Mouse (Mus musculus): ENCODE results near the gene Olfr821. TPM values are rescaled to one million over a fixed set of nuclear protein-coding genes. Genes with fewer than 3 reads are reported as not detected.
"Not testable (repeated sequence)": the region's sequence is repeated elsewhere in the genome, so short reads cannot be mapped to it uniquely, and the experiment has no call there.

The Olfr821 gene
- total RNA-seq (2018; cell fraction: chromatin; rRNA removed): not detected
- not detected for total RNA-seq (2018; cell fraction: cytosol; rRNA removed)
- total RNA-seq (2018; cell fraction: nucleus; rRNA removed): not detected
- polyA plus RNA-seq (2018): not detected in 3 replicates

DNA sequence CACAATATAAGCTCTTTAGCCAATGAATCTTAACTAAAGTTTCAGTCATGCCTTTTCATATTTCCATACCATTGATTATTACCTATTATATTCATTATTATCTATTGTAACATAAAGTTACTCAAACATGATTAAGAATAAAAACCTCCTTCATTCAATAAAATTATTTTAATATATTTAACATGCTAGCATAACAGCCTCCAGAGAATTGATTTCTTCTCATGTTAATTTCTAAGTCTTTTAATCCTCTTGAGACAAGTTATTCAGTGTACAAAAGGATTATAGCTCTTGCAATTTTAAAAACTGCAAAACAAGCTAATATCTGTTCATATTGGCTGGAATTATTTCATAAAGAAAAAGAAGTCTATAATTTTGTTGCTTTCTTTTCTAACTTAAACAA lies at the start of gene Olfr821:
Gene Olfr821 (plus strand): TSS at position 301 of the 400 bp plus-strand sequence.
- no peak within 1 kb of the TSS for H3K4me3 ChIP-seq (ENCODE audit: inconsistent target)
- no peaks in the 10 kb centered on the region for H3K36me3 ChIP-seq (ENCODE audit: inconsistent target)
- H3K27ac ChIP-seq: no peak within 1 kb of the TSS
- no peaks in the 10 kb centered on the region for H3K79me2 ChIP-seq (ENCODE audit: inconsistent target)

DNA sequence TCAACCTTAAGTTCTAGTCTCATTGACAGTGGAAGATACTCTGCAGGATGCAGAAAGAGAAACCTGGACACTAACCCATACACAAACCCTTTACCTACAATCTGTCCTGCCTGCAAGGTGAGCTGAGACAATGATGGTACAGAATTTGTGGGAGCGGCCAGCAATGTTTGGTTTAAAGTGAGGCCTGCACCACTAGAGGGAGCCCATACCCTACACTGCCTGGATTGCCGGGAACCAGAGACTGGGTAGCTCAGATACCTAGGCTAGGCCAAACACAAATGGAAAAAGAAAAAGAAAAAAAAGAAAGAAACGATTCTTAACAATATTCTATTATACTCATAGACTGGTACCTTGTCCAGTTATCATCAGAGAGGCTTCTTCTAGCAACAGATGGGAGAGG lies 48.3 kb upstream of the Olfr821 start:
- not testable (repeated sequence) for H3K4me3 ChIP-seq (ENCODE audit: inconsistent target); H3K79me2 ChIP-seq (ENCODE audit: inconsistent target); H3K27ac ChIP-seq; H3K36me3 ChIP-seq (ENCODE audit: inconsistent target)
- WGBS (ENCODE audit: missing documents): no CpG with 5 or more reads among the region's 3 CpGs

DNA sequence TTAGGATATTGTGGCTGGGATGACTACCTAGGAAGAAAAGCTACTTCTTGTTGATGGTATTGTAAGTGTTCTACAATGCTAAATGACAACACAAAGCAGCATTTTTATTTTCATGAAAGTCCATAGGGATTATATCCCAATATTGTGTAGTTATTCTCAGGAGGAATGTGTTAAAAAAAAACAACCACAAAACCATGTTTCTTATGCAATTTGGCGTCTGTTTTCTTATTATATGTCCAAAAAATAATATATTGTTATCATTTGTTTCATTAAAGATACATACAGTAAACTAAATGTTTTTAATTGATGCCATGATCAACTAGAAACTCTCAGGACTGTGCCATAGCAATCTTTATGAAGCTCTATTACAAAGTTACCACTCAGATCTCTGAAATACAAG lies 45.2 kb upstream of the Olfr821 start, which contains the start of gene Gm10310:
Gene Gm10310 (minus strand): TSS at position 101 of the 400 bp plus-strand sequence.
- not testable (repeated sequence) for H3K36me3 ChIP-seq (ENCODE audit: inconsistent target); H3K4me3 ChIP-seq (ENCODE audit: inconsistent target); H3K79me2 ChIP-seq (ENCODE audit: inconsistent target); H3K27ac ChIP-seq
- no CpG with 5 or more reads among the region's 1 CpGs for WGBS (ENCODE audit: missing documents)

DNA sequence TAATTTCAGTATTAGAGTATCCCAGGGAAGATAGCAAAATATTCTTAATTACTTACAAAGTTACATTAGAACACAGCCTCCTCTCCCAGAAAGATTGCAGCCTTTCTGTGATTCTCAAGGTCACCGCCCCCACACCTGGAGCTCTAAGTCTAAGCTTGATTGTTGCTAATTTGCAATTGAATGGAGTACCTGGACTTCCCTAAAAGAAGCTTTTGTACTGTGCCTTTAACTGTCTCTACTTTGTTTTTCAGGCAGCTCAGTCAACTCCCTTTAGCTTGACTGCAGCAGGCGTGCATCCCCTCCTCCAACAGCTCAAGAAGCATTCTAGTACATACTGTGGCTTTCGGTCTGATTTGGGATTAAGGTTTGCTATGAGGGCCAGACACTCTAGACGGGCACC lies 26.0 kb upstream of the Olfr821 start:
- H3K79me2 ChIP-seq (ENCODE audit: inconsistent target); H3K27ac ChIP-seq; H3K4me3 ChIP-seq (ENCODE audit: inconsistent target); H3K36me3 ChIP-seq (ENCODE audit: inconsistent target): not testable (repeated sequence)
- 87% methylated on average over 4 of the region's 4 CpGs for WGBS (ENCODE audit: missing documents)

DNA sequence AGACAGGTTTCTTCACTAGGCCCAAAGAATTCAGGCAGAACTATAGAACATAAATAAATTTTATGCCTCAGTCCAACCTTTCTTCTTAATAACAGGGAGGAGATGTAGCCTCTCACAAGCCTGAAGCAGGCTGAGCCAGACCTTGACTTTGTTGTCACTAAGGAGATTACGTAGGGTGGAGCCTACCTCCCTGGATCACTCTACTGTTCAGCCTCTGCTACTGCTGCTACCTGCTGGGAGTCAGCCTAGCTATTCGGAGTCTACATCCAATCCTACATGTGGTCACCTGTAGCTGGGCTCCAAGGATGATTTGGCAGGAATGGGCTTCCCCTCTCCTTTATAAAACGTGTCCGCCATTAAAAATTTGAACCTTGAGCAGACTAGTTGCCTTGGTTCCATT lies 24.8 kb upstream of the Olfr821 start:
- H3K79me2 ChIP-seq (ENCODE audit: inconsistent target); H3K36me3 ChIP-seq (ENCODE audit: inconsistent target); H3K4me3 ChIP-seq (ENCODE audit: inconsistent target); H3K27ac ChIP-seq: not testable (repeated sequence)
- 82% methylated on average over 3 of the region's 4 CpGs for WGBS (ENCODE audit: missing documents)

DNA sequence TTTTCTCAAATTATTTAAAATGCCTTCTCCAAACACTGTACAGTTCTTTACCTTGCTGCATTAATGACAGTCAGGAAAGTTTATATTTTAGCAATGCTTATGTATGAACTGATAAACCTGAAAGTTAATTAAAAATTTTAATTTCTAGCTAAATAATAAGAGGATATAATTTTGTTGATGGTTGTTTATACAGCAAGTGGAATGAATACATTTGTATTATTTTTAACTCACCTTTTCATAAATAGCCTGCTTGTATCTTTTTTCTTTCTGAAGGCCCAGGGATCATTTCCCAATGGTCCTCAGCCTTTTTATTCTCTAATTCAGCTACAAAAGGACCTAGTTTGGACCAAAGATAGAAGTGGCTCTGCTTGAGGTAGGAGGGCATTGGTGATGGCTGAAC lies 17.8 kb upstream of the Olfr821 start, which contains the start of gene Olfr820:
Gene Olfr820 (plus strand): TSS at position 301 of the 400 bp plus-strand sequence.
- H3K27ac ChIP-seq: no peak within 1 kb of the TSS
- H3K79me2 ChIP-seq (ENCODE audit: inconsistent target): no peaks in the 10 kb centered on the region
- no peak within 1 kb of the TSS for H3K4me3 ChIP-seq (ENCODE audit: inconsistent target)
- no peaks in the 10 kb centered on the region; the same call in 1 of the 2 replicates for H3K36me3 ChIP-seq (ENCODE audit: inconsistent target)

DNA sequence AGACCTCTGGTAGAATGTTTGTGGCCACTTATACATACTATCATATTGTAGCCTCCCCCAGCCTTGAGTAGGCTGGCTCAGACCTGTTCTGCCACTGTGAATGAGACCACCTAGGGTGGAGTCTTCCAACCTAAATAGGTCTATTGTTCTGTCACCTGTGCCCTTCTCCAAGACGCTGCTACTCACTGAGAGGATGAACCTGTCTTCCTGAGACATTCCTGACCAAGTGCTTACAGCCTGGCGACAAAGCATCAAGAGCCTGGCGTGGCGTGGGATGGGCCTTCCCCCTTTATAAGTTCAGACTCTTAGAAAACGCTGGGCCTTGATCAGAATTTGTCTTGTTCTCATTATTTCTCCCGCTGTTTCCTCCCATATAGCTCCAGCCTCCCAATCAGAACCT lies 6.9 kb downstream of the Olfr821 start:
- Histone ChIP-seq H3K27ac (no peak overlapping the region), H3K79me2 (ENCODE audit: inconsistent target) (no peaks in the 10 kb centered on the region), H3K36me3 (ENCODE audit: inconsistent target) (no peaks in the 10 kb centered on the region), H3K4me3 (ENCODE audit: inconsistent target) (no peak overlapping the region)
- 74% methylated on average over 6 of the region's 6 CpGs for WGBS (ENCODE audit: missing documents)

DNA sequence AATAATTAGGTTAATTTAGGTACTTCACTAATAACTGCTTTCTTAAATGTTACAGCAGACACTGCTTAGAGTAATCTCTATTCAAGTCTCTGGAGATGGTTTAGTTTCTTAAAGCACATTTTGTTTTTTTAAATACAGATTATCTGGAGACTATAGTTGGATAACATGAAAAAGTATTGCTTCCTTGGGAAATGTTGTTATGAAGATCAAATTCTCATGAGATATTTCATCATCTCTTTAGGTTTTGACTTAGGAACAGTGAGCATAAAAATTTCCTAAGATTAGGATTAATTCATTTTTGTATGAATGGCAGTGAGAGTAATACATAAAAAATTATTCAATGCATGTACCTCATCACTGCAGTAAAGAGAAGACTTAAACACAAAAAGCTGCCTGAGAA lies 40.8 kb downstream of the Olfr821 start, which contains the start of gene Olfr822:
Gene Olfr822 (plus strand): TSS at position 301 of the 400 bp plus-strand sequence.
- Histone ChIP-seq H3K36me3 (ENCODE audit: inconsistent target) (no peaks in the 10 kb centered on the region), H3K27ac (no peak within 1 kb of the TSS), H3K79me2 (ENCODE audit: inconsistent target) (no peaks in the 10 kb centered on the region), H3K4me3 (ENCODE audit: inconsistent target) (no peak within 1 kb of the TSS)

Other genes with a start within 250 kb of the Olfr821 start
- not detected in 3 replicates for gene Olfr810, start 235.4 kb upstream of the Olfr821 start, polyA plus RNA-seq (2018)
- gene Olfr811, start 226.0 kb upstream of the Olfr821 start, polyA plus RNA-seq (2018): not detected in 3 replicates
- gene Olfr812, start 184.3 kb upstream of the Olfr821 start, polyA plus RNA-seq (2018): not detected in 3 replicates
- gene Olfr813, start 175.0 kb upstream of the Olfr821 start, polyA plus RNA-seq (2018): not detected in 3 replicates
- not detected in 3 replicates for gene Olfr814, start 150.5 kb upstream of the Olfr821 start, polyA plus RNA-seq (2018)
- not detected in 3 replicates for gene Olfr815, start 124.5 kb upstream of the Olfr821 start, polyA plus RNA-seq (2018)
- gene Olfr816, start 114.8 kb upstream of the Olfr821 start, polyA plus RNA-seq (2018): not detected in 3 replicates
- not detected in 3 replicates for gene Olfr818, start 81.2 kb upstream of the Olfr821 start, polyA plus RNA-seq (2018)
- gene Olfr819, start 63.1 kb upstream of the Olfr821 start, polyA plus RNA-seq (2018): not detected in 3 replicates
- not detected in 3 replicates for gene Olfr247, start 54.2 kb upstream of the Olfr821 start, polyA plus RNA-seq (2018)
- gene Gm10310, start 45.3 kb upstream of the Olfr821 start, polyA plus RNA-seq (2018): not detected in 3 replicates
- not detected in 3 replicates for gene Olfr820, start 17.7 kb upstream of the Olfr821 start, polyA plus RNA-seq (2018)
- gene Olfr822, start 40.9 kb downstream of the Olfr821 start, polyA plus RNA-seq (2018): not detected in 3 replicates
- not detected in 3 replicates for gene Olfr823, start 85.0 kb downstream of the Olfr821 start, polyA plus RNA-seq (2018)
- not detected in 3 replicates for gene Olfr824, start 99.7 kb downstream of the Olfr821 start, polyA plus RNA-seq (2018)
- not detected in 3 replicates for gene Olfr825, start 136.4 kb downstream of the Olfr821 start, polyA plus RNA-seq (2018)
- not detected in 3 replicates for gene Olfr826, start 153.8 kb downstream of the Olfr821 start, polyA plus RNA-seq (2018)
- gene Olfr827, start 184.1 kb downstream of the Olfr821 start, polyA plus RNA-seq (2018): not detected in 3 replicates
- gene Neurod4, start 249.9 kb downstream of the Olfr821 start, polyA plus RNA-seq (2018): not detected in 3 replicates